Mouse (Mus musculus) megakaryocyte, embryonic 14.5 days (primary cell): ENCODE measurements around the gene Smurf1.

Experiments used
- FLI1 ChIP-seq: IDR thresholded peaks from 2 replicates; pipeline ENCODE4 v1.6.1; 2012; ENCODE audit warnings: low read length, inconsistent platforms, mixed read lengths
- GATA1 ChIP-seq: IDR thresholded peaks from 3 replicates; pipeline ENCODE4 v1.6.1; 2012; ENCODE audit warnings: mixed read lengths, low read length, inconsistent platforms, borderline replicate concordance

- no peak for TF ChIP-seq FLI1
- no peak for TF ChIP-seq GATA1
These were observed 28.3 kb downstream of the Smurf1 start for GRCm38 (mm10) chr5:144937304-144937703.
